Mouse (Mus musculus): ENCODE results near the gene Vmn1r28.
"Not testable (repeated sequence)": the region's sequence is repeated elsewhere in the genome, so short reads cannot be mapped to it uniquely, and the experiment has no call there.

Vmn1r28 gene

GRCm38 (mm10) chr6:58261737-58262136, at the start of gene Vmn1r28:
Vmn1r28 (plus strand) TSS chr6:58262037.
- no peak for DNase-seq (ENCODE audit: low spot score in 2 of 2)

- no peak for DNase-seq (ENCODE audit: low spot score in 2 of 2)
Measured at GRCm38 (mm10) chr6:58216119-58216518, 45.7 kb upstream of the Vmn1r28 start.

- no peak for DNase-seq (ENCODE audit: low spot score in 2 of 2)
Measured at GRCm38 (mm10) chr6:58218721-58219120, 43.1 kb upstream of the Vmn1r28 start, which contains the start of gene Vmn1r27. Vmn1r27 (minus strand) TSS chr6:58218821.

GRCm38 (mm10) chr6:58279661-58280060, 17.8 kb downstream of the Vmn1r28 start:
- DNase-seq (ENCODE audit: low spot score in 2 of 2), result not testable (repeated sequence)

GRCm38 (mm10) chr6:58292201-58292600, 30.4 kb downstream of the Vmn1r28 start:
- DNase-seq (ENCODE audit: low spot score in 2 of 2), result no peak

GRCm38 (mm10) chr6:58298511-58298910, 36.7 kb downstream of the Vmn1r28 start:
- not testable (repeated sequence) for DNase-seq (ENCODE audit: low spot score in 2 of 2)

GRCm38 (mm10) chr6:58301249-58301648, 39.4 kb downstream of the Vmn1r28 start, which contains the start of gene Vmn1r29:
Vmn1r29 (plus strand) TSS chr6:58301549.
- no peak for DNase-seq (ENCODE audit: low spot score in 2 of 2)

Measured in frontal cortex, postnatal 25 days (tissue).